Mouse (Mus musculus): Measurements from ENCODE around the gene Cox20.

GRCm38 (mm10) chr1:178336777-178337481 is 18.0 kb downstream of the Cox20 start:
- TF ChIP-seq MXI1 (IDR thresholded peaks at IDR 0.05; ENCODE audit: low read depth, low read length) = no peak
- TF ChIP-seq CTCF (conservative IDR thresholded peaks at IDR 0.05 in 1 of 2, IDR thresholded peaks at IDR 0.05 in 1 of 2; ENCODE audit: low read depth in 2 of 2, low read length in 2 of 2) = no peak
- no peak; the same call in 1 of the 2 replicates for TF ChIP-seq POLR2A (IDR thresholded peaks at IDR 0.05; ENCODE audit: low read depth, low read length)
- no peak for TF ChIP-seq CHD2 (IDR thresholded peaks at IDR 0.05; ENCODE audit: low read length)
- no peak for TF ChIP-seq MYC (IDR thresholded peaks at IDR 0.05; ENCODE audit: low read depth, low read length)
- no peak for TF ChIP-seq RCOR1 (conservative IDR thresholded peaks at IDR 0.05; ENCODE audit: low read depth, low read length)
- no peak for TF ChIP-seq ZC3H11A (IDR thresholded peaks at IDR 0.05; ENCODE audit: low read depth, low read length)
- TF ChIP-seq HCFC1 (IDR thresholded peaks at IDR 0.05; ENCODE audit: low read depth, low read length) = no peak

All from CH12.LX (cell line).